Mouse (Mus musculus): ENCODE results near the gene Trpm5.

DNA sequence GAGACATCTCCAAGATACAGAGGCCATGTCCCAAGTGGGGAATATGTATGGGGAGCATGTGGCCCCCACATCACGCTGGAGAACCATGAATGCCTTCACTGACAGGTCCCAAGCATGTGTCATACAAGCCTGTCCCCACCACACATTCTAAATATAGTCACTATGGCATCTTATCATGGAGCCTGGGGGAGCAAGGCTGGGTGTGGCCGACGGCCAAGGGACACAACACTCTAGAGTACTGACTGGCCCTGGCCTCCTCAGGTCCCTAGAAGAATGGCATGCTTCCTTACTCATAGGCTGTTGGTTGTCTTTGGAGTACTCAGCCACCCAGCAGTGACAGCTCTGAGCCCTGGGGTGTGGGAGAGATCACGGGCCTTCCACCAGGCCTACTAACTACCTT, 45.5 kb upstream of the Trpm5 start:
- no peak for TF ChIP-seq CTCF (IDR thresholded peaks at IDR 0.05; ENCODE audit: low read depth, low read length)
- TF ChIP-seq POLR2A (IDR thresholded peaks at IDR 0.05; ENCODE audit: borderline replicate concordance, low read depth, low read length): no peak

Data from bone marrow macrophage, adult 2 months (primary cell).